Mouse (Mus musculus) liver, adult 2 months (tissue): ENCODE results near the gene Mtx1.

Experiments used
- CTCF ChIP-seq: fragments of 200-500 bp; IDR thresholded peaks from 2 replicates; pipeline ENCODE4 v1.5.1; 2011; ENCODE audit warnings: low read depth, low read length, control low read depth
- POLR2A ChIP-seq: fragments of 200-500 bp; IDR thresholded peaks from 2 replicates; pipeline ENCODE4 v1.6.1; 2011; ENCODE audit warnings: low read length, control low read depth; ENCODE audit not compliant: insufficient read depth; ENCODE audit errors: extremely low read depth

GRCm38 (mm10) chr3:89215853-89216252 lies 11.0 kb downstream of the Mtx1 start:
- TF ChIP-seq CTCF (peak; percentile 91), POLR2A (no peak)
